Mouse (Mus musculus) forebrain, postnatal 0 days (tissue): ENCODE results near the gene Rpl21. TPM values are rescaled to one million over a fixed set of nuclear protein-coding genes. Genes with fewer than 3 reads are reported as not detected.
"Not testable (repeated sequence)": the region's sequence is repeated elsewhere in the genome, so short reads cannot be mapped to it uniquely, and the experiment has no call there.

Experiments used
- ATAC-seq: fragments of 200-750 bp; cut with Nextera tagmentation; 2 replicates; pipeline ENCODE4 v1.8.0; 2017; ENCODE audit warnings: mild to moderate bottlenecking, moderate library complexity
- DNase-seq: peaks from one replicate; pipeline ENCODE4 v3.0.0-alpha.2; 2015
- H3K27ac ChIP-seq: fragments of 300-500 bp; sonication (generic); 2 replicates; pipeline ENCODE4 v1.5.1; 2014; ENCODE audit warnings: low read depth, mild to moderate bottlenecking, antibody characterized with exemption, low read length, moderate library complexity, mixed read lengths
- H3K27me3 ChIP-seq: fragments of 300-500 bp; sonication (generic); 2 replicates; pipeline ENCODE4 v1.6.1; 2014; ENCODE audit warnings: mild to moderate bottlenecking, low read length, mixed read lengths; ENCODE audit not compliant: insufficient read depth
- H3K36me3 ChIP-seq: fragments of 300-500 bp; sonication (generic); 2 replicates; pipeline ENCODE4 v1.6.1; 2014; ENCODE audit warnings: mild to moderate bottlenecking, moderate library complexity; ENCODE audit not compliant: insufficient read depth
- H3K4me1 ChIP-seq: fragments of 300-500 bp; sonication (generic); 2 replicates; pipeline ENCODE4 v1.6.1; 2014; ENCODE audit warnings: antibody characterized with exemption; ENCODE audit not compliant: insufficient read depth
- H3K4me2 ChIP-seq: fragments of 300-500 bp; sonication (generic); 2 replicates; pipeline ENCODE4 v1.6.1; 2014; ENCODE audit warnings: low read depth, mild to moderate bottlenecking, moderate library complexity
- H3K4me3 ChIP-seq: fragments of 300-500 bp; sonication (generic); 2 replicates; pipeline ENCODE4 v1.5.1; 2014; ENCODE audit warnings: low read depth, low read length, mixed read lengths
- H3K9ac ChIP-seq: fragments of 300-500 bp; sonication (generic); 2 replicates; pipeline ENCODE4 v1.6.1; 2014; ENCODE audit warnings: mild to moderate bottlenecking
- H3K9me3 ChIP-seq: fragments of 300-500 bp; sonication (generic); 2 replicates; pipeline ENCODE4 v1.6.1; 2016; ENCODE audit warnings: low read length
- CTCF ChIP-seq: sonication (generic); IDR thresholded peaks from 2 replicates; pipeline ENCODE4 v1.5.1; 2016; ENCODE audit warnings: antibody characterized with exemption, control low read depth, low read depth
- whole genome bisulfite sequencing: fragments of 180-500 bp; shearing (Covaris S2); extraction: QIAGEN DNeasy Blood & Tissue Kit; methylation state at CpG from one replicate; pipeline ENCODE4 v1.1.7; 2014; 5-methylcytosine and 5-hydroxymethylcytosine counted together
- polyA plus RNA-seq: library from polyadenylated mRNA; unstranded; fragments of >200 nt; fragmentation: Nextera tagmentation; extraction: Ambion mirVana; gene quantifications from 2 replicates; pipeline ENCODE4 v1.2.1, GENCODE M21; 2015
- total RNA-seq: library from RNA; depleted of rRNA; stranded (reverse); fragments of >200 nt; gene quantifications from 2 replicates; pipeline ENCODE4 v1.2.3, GENCODE M21; 2014

Gene Rpl21
- total and polyA plus RNA-seq, 2 experiments from 2014 or later, result 330 to 375 TPM

DNA sequence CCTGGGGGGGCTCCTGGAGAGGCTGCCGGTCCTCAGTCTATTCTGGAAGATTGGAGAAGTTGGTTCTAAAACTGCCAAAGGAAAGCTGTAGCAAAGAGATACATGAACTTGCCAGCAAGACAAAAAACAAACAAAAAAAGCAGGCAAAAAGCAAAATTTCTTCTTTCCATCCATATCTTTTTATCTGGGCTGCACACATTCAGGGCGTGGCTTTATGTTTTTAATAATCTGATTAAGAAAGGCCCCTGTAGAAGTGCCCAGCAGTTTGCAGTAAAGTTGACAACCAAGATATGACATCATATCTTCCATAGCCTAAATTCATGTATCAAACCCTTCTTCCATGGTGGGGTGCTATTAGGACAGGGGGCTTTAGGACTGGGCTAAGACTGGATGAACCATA lies 33.6 kb downstream of the Rpl21 start:
- Histone ChIP-seq H3K4me1 (peaks cover 10% of the 10 kb centered on the region; the same call in 1 of the 2 replicates), H3K27ac (no peak overlapping the region), H3K27me3 (no peaks in the 10 kb centered on the region), H3K4me3 (no peak overlapping the region), H3K9me3 (no peaks in the 10 kb centered on the region), H3K9ac (no peak overlapping the region), H3K36me3 (no peaks in the 10 kb centered on the region), H3K4me2 (no peak overlapping the region)
- no peak for ATAC-seq
- no peak for TF ChIP-seq CTCF
- 97% methylated on average over 2 of the region's 2 CpGs for WGBS
- no peak for DNase-seq

DNA sequence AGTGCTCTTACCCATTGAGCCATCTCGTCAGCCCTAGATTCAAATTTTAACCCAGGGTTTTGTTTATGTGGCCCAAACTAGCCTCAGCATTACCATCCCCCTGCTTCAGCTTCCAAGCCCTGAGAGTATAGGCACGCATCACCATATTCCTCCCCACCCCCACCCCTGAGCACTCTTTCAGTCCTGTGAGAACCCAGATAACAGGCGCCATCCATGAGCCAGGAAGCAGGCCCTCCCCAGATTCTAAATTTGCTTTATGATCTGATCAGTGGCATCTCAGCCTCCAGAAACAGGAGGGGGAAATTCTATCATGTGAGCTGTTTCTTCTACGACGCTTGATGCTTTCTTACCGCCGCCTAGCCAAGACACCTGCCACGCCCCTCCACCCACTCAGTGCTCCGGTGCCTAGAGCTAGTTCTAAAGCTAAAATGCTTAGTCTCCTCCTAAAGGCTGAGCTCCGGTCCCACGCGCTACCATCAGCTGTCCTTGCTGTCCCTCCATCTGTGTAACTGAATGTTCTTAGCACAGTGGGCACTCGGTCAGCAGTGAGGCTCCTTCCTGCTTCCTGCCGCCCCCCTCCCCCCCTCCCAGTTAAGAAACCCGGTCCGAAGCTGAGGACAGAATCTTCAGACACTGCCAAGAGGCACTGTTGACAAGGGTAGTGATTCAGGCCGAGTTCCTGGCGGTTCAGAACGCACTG lies 34.7 kb downstream of the Rpl21 start:
- Histone ChIP-seq H3K27ac (peak overlapping the region; percentile 74), H3K4me1 (peaks cover 10% of the 10 kb centered on the region; the same call in 1 of the 2 replicates), H3K27me3 (no peaks in the 10 kb centered on the region), H3K9ac (peak overlapping the region; percentile 43), H3K4me3 (0 out of 2 replicates have a peak overlapping the region, but pooled peaks have one; percentile 9), H3K9me3 (no peaks in the 10 kb centered on the region), H3K4me2 (peak overlapping the region; percentile 32), H3K36me3 (no peaks in the 10 kb centered on the region)
- TF ChIP-seq CTCF, result no peak; the same call in 1 of the 2 replicates
- ATAC-seq (peak; percentile 85), DNase-seq (peak; percentile 67)
- 5% methylated on average over 19 of the region's 19 CpGs for WGBS

DNA sequence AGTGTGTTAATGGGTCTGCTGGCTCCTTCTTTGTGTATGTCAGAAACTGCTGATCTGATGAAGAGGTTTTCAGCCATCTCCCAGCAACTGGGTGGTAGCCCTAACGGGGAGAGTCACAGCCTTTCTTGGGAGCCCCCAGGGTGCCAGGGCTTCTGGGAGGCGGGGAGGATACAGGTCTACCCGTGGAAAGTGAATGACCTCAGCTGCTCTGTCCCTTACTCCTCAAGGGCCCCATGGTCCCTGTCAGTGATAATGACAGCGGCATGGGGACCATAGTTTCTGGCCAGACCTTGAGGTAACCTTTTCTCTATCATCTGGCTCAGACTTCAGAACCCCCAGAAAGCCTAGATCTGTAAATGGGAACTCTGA lies 35.2 kb downstream of the Rpl21 start:
- peak overlapping the region; percentile 43; the same call in 1 of the 2 replicates for H3K9ac ChIP-seq
- WGBS, result 13% methylated on average over 4 of the region's 4 CpGs
- ATAC-seq, result no peak

DNA sequence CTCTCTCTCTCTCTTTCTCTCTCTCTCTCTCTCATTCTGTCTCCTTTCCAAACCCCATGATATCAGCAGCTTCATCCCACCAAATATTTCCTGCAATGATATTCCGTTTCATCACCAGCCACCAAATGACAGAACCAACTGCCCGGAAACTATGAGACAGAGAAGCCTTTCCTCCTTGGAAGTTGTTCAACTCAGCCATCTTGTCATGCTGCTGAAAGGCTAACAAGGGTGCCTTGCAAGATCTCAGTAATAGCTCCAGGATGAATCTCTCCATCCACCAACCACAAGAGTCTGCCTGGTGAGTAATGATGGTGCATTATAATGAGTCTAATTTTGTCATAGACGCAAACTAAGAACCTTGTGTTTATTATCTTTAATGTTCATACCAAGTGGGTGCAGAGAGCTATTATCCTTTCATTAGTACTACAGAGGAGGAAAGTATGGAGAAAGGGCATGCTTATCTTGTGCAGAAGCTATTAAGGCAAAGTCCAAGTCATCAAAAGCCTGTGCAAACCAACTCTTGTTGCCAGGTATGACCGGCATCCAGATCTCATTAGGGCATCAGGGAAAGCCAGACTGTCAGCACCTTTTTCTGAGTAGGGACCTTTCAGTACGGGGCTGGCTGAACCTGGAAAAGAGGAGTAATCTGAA lies 40.4 kb downstream of the Rpl21 start:
- no peaks in the 10 kb centered on the region for H3K9me3 ChIP-seq
- H3K27me3 ChIP-seq, result no peaks in the 10 kb centered on the region
- no peak for TF ChIP-seq CTCF
- no peak overlapping the region for H3K27ac ChIP-seq
- H3K4me1 ChIP-seq, result no peaks in the 10 kb centered on the region
- H3K4me3 ChIP-seq, result no peak overlapping the region
- ATAC-seq (no peak), DNase-seq (no peak)
- WGBS, result 88% methylated on average over 5 of the region's 5 CpGs
- H3K36me3 ChIP-seq, result no peaks in the 10 kb centered on the region
- H3K9ac ChIP-seq, result no peak overlapping the region
- H3K4me2 ChIP-seq, result no peak overlapping the region

More for the DNA sequence above, 35.2 kb downstream of the Rpl21 start:
- Histone ChIP-seq H3K4me1 (peaks cover 10% of the 10 kb centered on the region; the same call in 1 of the 2 replicates), H3K9me3 (no peaks in the 10 kb centered on the region), H3K4me3 (no peak overlapping the region), H3K36me3 (no peaks in the 10 kb centered on the region), H3K27ac (peak overlapping the region; percentile 74), H3K27me3 (no peaks in the 10 kb centered on the region), H3K4me2 (peak overlapping the region; percentile 32)
- no peak for TF ChIP-seq CTCF
- no peak for DNase-seq

DNA sequence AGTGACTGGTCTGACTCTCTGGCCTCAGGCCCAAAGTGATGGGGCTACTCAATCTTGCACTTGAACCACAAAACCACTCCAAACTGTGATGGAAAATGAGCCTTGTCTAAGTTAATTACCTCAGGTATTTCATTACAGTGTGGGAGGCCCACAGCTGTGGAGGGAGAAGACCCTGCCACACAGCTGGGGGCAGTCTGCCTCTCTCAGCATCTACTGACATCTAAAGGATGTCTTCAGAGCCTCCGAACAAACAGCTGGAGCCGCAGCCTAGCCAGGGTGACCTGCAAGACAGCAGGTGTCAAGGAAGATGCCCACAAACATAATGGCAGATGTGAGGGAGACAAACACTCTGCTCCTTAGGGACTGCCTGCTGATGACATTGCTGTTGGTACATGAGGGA lies 43.3 kb downstream of the Rpl21 start:
- Histone ChIP-seq H3K27ac (no peak overlapping the region), H3K27me3 (no peaks in the 10 kb centered on the region), H3K9ac (no peak overlapping the region), H3K4me1 (no peaks in the 10 kb centered on the region), H3K4me2 (no peak overlapping the region), H3K9me3 (no peaks in the 10 kb centered on the region), H3K36me3 (no peaks in the 10 kb centered on the region), H3K4me3 (no peak overlapping the region)
- no peak for TF ChIP-seq CTCF
- ATAC-seq (no peak), DNase-seq (no peak)
- WGBS, result 86% methylated on average over 2 of the region's 2 CpGs

DNA sequence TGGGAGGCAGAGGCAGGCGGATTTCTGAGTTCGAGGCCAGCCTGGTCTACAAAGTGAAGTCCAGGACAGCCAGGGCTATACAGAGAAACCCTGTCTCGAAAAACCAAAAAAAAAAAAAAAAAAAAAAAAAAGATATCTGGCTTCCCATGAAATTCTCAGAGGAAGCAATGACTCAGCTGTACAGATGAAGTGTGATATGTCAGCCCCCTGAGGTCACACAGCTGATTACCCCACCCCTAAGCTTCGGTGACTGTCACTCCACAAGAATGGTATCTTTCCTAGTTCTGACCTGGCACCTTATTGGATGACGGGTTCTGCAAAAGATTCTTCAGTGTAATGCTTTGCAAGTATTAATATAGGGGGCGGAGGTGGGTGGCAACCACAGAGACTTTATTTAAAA lies 45.2 kb downstream of the Rpl21 start:
- WGBS, result 75% methylated on average over 5 of the region's 6 CpGs
- H3K27me3 ChIP-seq, H3K36me3 ChIP-seq, H3K4me3 ChIP-seq, DNase-seq, H3K4me1 ChIP-seq, H3K4me2 ChIP-seq, H3K9ac ChIP-seq, ATAC-seq, H3K9me3 ChIP-seq, H3K27ac ChIP-seq: not testable (repeated sequence)

DNA sequence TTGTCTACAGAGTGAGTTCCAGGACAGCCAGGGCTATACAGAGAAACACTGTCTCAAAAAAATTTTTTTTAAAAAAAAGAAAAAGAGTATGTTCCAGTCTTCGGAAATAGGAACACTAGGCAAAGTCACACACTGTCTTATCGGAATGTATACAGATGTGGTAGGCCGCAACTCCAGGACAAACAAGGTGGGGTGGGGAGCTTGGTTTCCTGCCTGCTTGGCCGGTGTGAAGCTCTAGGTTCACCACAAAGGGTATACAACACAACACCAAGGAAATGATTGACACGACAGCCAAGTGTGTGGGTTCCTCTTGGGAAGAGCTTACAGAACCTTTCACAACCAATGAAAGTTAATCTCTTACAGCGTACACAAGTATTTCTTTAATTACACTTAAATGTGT lies 49.6 kb downstream of the Rpl21 start:
- Histone ChIP-seq H3K27me3 (no peaks in the 10 kb centered on the region), H3K4me1 (no peaks in the 10 kb centered on the region), H3K4me2 (no peak overlapping the region), H3K9ac (no peak overlapping the region), H3K36me3 (no peaks in the 10 kb centered on the region), H3K9me3 (no peaks in the 10 kb centered on the region), H3K27ac (no peak overlapping the region), H3K4me3 (no peak overlapping the region)
- TF ChIP-seq CTCF, result no peak
- no peak for ATAC-seq
- DNase-seq, result no peak
- WGBS, result 88% methylated on average over 6 of the region's 6 CpGs
